Mouse (Mus musculus): ENCODE results near the gene Utrn. TPM values are rescaled to one million over a fixed set of nuclear protein-coding genes. Genes with fewer than 3 reads are reported as not detected.

Gene Utrn
- polyA plus RNA-seq, 1 experiment from 2014 or later, result 67.9 TPM

DNA sequence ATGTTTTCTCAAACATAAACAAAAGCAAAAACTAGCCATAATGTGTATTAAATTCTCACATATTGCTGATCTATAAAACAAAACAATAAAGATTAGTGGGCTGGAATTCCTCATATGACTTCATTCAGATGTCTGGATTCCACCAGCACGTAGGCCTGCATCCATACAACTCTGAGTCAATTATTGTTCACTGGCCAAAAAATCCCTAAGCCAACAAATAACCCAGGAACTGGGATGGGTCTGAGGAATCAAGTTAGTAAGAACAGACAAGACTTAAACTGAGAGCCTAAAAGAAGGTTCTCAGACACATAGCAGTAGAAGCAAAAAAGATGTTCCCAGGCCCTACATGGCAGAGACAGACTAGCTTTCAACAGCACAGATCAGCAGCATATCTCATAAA lies 65.2 kb downstream of the Utrn start:
- Histone ChIP-seq H3K4me3 (ENCODE audit: low read depth, low read length) (no peak overlapping the region), H3K9ac (no peak overlapping the region), H3K4me2 (no peak overlapping the region), H3K4me1 (ENCODE audit: insufficient read depth) (no peaks in the 10 kb centered on the region), H3K27me3 (ENCODE audit: insufficient read depth, low read length) (no peaks in the 10 kb centered on the region), H3K27ac (ENCODE audit: low read depth) (no peak overlapping the region), H3K36me3 (ENCODE audit: insufficient read depth) (no peaks in the 10 kb centered on the region), H3K9me3 (ENCODE audit: low read depth, low read length) (no peaks in the 10 kb centered on the region)
- no peak for TF ChIP-seq CTCF (IDR thresholded peaks at IDR 0.05; ENCODE audit: low read depth)
- ATAC-seq (ENCODE audit: insufficient read depth) (no peak), DNase-seq (no peak)
- WGBS, result 58% methylated on average over 1 of the region's 1 CpGs

DNA sequence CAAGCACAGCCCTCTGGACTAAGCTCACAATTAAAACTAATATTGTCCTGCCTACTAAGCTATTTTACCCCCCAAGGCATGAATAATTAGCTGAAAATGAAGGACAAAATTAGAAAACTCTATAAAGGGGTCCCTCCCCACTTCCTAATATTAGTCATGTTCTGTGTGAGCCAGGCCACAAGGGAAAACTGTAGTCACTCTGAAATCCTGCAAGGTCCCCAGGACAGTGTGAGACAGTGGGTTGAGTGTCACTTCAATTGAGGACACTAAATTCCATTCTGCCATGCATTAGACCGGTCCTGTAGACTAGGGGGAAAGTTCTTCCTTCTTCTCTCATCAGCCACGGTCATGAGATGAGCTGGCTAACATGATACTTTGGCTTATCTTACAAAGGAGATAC lies 69.7 kb downstream of the Utrn start:
- no peak for ATAC-seq (ENCODE audit: insufficient read depth)
- no peak for TF ChIP-seq CTCF (IDR thresholded peaks at IDR 0.05; ENCODE audit: low read depth)
- no peaks in the 10 kb centered on the region for H3K36me3 ChIP-seq (ENCODE audit: insufficient read depth)
- H3K27ac ChIP-seq (ENCODE audit: low read depth), result no peak overlapping the region
- H3K9me3 ChIP-seq (ENCODE audit: low read depth, low read length), result no peaks in the 10 kb centered on the region
- H3K27me3 ChIP-seq (ENCODE audit: insufficient read depth, low read length), result no peaks in the 10 kb centered on the region
- no peak overlapping the region for H3K9ac ChIP-seq
- no peak overlapping the region for H3K4me2 ChIP-seq
- DNase-seq, result no peak
- 79% methylated on average over 2 of the region's 2 CpGs for WGBS
- H3K4me3 ChIP-seq (ENCODE audit: low read depth, low read length), result no peak overlapping the region
- no peaks in the 10 kb centered on the region for H3K4me1 ChIP-seq (ENCODE audit: insufficient read depth)

DNA sequence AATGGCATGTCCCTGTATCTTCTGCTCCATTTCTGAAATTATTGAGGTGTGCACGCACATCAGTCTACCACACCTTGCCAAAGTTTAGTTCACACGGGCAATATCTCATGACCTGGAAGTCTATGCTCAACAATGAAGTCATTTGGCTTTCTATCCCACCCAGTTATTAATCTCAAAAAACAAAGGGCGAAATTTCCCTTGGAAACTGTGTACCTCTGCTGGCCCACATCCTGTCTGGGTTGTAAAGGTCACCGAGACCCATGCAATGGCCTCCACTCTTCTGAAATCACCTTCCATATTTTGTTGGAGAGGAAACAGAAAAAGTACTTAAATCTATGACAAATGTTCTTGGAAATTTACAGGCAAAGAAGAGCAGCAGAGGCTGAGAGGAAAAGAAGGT lies 70.9 kb downstream of the Utrn start:
- no peak for DNase-seq
- 77% methylated on average over 4 of the region's 4 CpGs for WGBS
- no peaks in the 10 kb centered on the region for H3K9me3 ChIP-seq (ENCODE audit: low read depth, low read length)
- H3K4me3 ChIP-seq (ENCODE audit: low read depth, low read length), result no peak overlapping the region
- no peaks in the 10 kb centered on the region for H3K36me3 ChIP-seq (ENCODE audit: insufficient read depth)
- no peak overlapping the region for H3K9ac ChIP-seq
- no peaks in the 10 kb centered on the region for H3K4me1 ChIP-seq (ENCODE audit: insufficient read depth)
- no peak overlapping the region for H3K4me2 ChIP-seq
- no peaks in the 10 kb centered on the region for H3K27me3 ChIP-seq (ENCODE audit: insufficient read depth, low read length)
- H3K27ac ChIP-seq (ENCODE audit: low read depth), result no peak overlapping the region
- no peak for ATAC-seq (ENCODE audit: insufficient read depth)
- no peak for TF ChIP-seq CTCF (IDR thresholded peaks at IDR 0.05; ENCODE audit: low read depth)

DNA sequence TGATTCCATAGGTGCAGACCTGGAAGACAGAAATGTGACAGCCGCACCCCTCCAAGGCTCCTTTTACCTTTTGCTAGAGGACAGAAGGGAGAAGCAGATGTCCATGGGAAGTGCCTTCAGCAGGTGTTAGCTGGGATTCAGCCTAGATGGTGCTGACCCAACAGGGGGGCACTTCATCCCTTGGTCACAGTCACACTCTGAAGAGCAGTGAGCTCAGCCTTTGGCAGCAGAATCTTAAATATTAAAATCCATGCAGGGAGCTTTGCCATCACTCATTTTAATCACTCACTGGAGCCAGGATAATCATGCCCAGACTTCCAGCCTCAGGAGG lies 72.7 kb downstream of the Utrn start:
- Histone ChIP-seq H3K27ac (ENCODE audit: low read depth) (no peak overlapping the region), H3K27me3 (ENCODE audit: insufficient read depth, low read length) (no peaks in the 10 kb centered on the region), H3K36me3 (ENCODE audit: insufficient read depth) (no peaks in the 10 kb centered on the region), H3K4me3 (ENCODE audit: low read depth, low read length) (no peak overlapping the region), H3K4me2 (no peak overlapping the region), H3K4me1 (ENCODE audit: insufficient read depth) (no peaks in the 10 kb centered on the region), H3K9ac (no peak overlapping the region), H3K9me3 (ENCODE audit: low read depth, low read length) (no peaks in the 10 kb centered on the region)
- no peak for ATAC-seq (ENCODE audit: insufficient read depth)
- no peak for DNase-seq
- 72% methylated on average over 1 of the region's 1 CpGs for WGBS
- no peak for TF ChIP-seq CTCF (IDR thresholded peaks at IDR 0.05; ENCODE audit: low read depth)

DNA sequence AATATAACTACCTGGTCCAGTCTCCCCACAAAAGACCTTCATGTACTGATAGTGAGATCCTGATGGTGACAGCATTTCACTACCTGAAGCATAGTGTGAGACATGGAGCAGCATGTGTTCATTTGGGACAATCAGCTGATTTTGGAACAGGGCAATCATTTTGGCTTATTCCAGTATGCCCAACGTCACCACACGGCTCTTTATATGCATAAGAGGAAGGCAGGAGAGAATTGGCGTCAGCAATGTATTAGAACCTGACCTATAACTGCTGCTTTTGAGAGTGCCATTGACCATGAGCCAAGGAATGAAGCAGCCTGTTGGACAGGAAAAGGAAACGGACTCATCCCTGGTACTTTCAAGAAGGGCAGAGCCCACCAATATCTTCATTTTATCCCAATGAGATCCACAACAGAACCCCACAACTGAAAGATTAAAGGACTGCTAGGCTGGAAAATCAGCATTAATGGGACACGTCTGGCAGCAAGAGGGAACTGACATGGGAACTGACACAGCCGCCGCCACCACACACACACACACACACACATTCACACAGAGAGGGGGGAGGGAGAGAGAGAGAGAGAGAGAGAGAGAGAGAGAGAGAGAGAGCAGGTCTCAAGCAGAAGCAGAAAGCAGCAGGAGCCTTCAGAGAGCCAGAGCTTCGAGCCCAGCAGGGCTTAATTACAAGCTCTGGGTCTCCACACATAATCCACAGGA lies 73.2 kb downstream of the Utrn start:
- Histone ChIP-seq H3K4me3 (ENCODE audit: low read depth, low read length) (no peak overlapping the region), H3K9me3 (ENCODE audit: low read depth, low read length) (no peaks in the 10 kb centered on the region), H3K4me1 (ENCODE audit: insufficient read depth) (no peaks in the 10 kb centered on the region), H3K27me3 (ENCODE audit: insufficient read depth, low read length) (no peaks in the 10 kb centered on the region), H3K36me3 (ENCODE audit: insufficient read depth) (no peaks in the 10 kb centered on the region), H3K27ac (ENCODE audit: low read depth) (no peak overlapping the region), H3K9ac (no peak overlapping the region), H3K4me2 (no peak overlapping the region)
- no peak for ATAC-seq (ENCODE audit: insufficient read depth)
- 60% methylated on average over 8 of the region's 8 CpGs for WGBS
- TF ChIP-seq CTCF (IDR thresholded peaks at IDR 0.05; ENCODE audit: low read depth), result no peak
- DNase-seq, result no peak

DNA sequence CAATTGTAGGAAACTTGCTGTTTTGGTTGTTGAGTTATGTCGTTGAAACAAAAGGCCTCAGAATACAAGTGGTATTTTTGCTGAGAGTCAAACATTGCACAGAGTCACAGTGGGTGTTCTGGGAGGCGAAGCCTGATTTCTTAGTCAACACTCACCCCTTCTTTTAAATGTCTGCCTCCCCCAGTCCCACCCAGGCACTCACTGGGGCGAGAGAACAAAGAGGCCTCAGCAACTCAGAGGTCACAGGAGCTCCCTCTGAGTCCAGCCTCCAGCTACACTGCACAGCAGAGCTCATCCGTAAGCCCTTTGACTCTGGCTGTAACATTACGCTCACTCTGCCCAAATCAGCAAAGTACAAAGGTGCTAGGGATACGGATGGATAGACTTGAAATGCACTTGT lies 77.1 kb downstream of the Utrn start:
- Histone ChIP-seq H3K27me3 (ENCODE audit: insufficient read depth, low read length) (no peaks in the 10 kb centered on the region), H3K36me3 (ENCODE audit: insufficient read depth) (no peaks in the 10 kb centered on the region), H3K4me2 (no peak overlapping the region), H3K9ac (no peak overlapping the region), H3K4me3 (ENCODE audit: low read depth, low read length) (no peak overlapping the region), H3K9me3 (ENCODE audit: low read depth, low read length) (no peaks in the 10 kb centered on the region), H3K4me1 (ENCODE audit: insufficient read depth) (no peaks in the 10 kb centered on the region), H3K27ac (ENCODE audit: low read depth) (peak overlapping the region; percentile 19; the same call in 1 of the 2 replicates)
- DNase-seq (no peak), ATAC-seq (ENCODE audit: insufficient read depth) (0 out of 2 replicates have a peak, but pooled peaks have one; percentile 29)
- WGBS, result 32% methylated on average over 6 of the region's 6 CpGs
- TF ChIP-seq CTCF (IDR thresholded peaks at IDR 0.05; ENCODE audit: low read depth), result no peak

DNA sequence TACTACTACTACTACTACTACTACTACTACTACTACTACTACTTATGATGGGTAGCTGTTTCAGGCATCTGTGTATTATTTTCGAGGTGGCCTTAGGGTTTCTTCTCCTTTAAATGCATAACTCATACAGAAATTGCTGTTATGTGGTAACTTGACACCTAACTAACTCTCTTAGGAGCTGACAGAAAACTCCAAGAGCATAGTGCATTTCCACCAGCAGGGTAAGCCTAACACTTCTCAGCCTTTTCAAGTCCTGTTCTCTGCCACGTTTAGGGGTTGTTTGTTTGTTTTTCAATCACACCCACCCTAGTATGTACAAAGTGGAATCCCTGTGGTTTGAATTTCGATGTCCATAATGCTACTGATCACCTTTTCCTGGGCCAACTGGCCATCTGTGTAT lies 78.3 kb downstream of the Utrn start:
- Histone ChIP-seq H3K4me3 (ENCODE audit: low read depth, low read length) (no peak overlapping the region), H3K9me3 (ENCODE audit: low read depth, low read length) (no peaks in the 10 kb centered on the region), H3K36me3 (ENCODE audit: insufficient read depth) (no peaks in the 10 kb centered on the region), H3K4me1 (ENCODE audit: insufficient read depth) (no peaks in the 10 kb centered on the region), H3K27me3 (ENCODE audit: insufficient read depth, low read length) (no peaks in the 10 kb centered on the region), H3K27ac (ENCODE audit: low read depth) (no peak overlapping the region), H3K9ac (no peak overlapping the region), H3K4me2 (no peak overlapping the region)
- WGBS, result 48% methylated on average over 3 of the region's 3 CpGs
- ATAC-seq (ENCODE audit: insufficient read depth) (no peak), DNase-seq (no peak)
- TF ChIP-seq CTCF (IDR thresholded peaks at IDR 0.05; ENCODE audit: low read depth), result no peak; the same call in 1 of the 2 replicates
